Mouse (Mus musculus) heart, embryonic 12.5 days (tissue): ENCODE measurements around the gene Sec31b. TPM values are rescaled to one million over a fixed set of nuclear protein-coding genes. Genes with fewer than 3 reads are reported as not detected.

Experiments
- ATAC-seq: fragments of 200-750 bp; cut with Nextera tagmentation; 2 replicates; pipeline ENCODE4 v1.8.0; 2017; ENCODE audit warnings: moderate TSS enrichment, moderate library complexity; ENCODE audit not compliant: insufficient number of reproducible peaks, low FRiP score
- H3K27ac ChIP-seq: fragments of 300-500 bp; sonication (generic); 2 replicates; pipeline ENCODE4 v1.5.1; 2016; ENCODE audit warnings: mild to moderate bottlenecking, moderate library complexity; ENCODE audit not compliant: poor library complexity, severe bottlenecking
- H3K27me3 ChIP-seq: fragments of 300-500 bp; sonication (generic); replicated peaks from 2 replicates; pipeline ENCODE4 v1.6.1; 2016; ENCODE audit warnings: mild to moderate bottlenecking, moderate library complexity
- H3K36me3 ChIP-seq: fragments of 300-500 bp; sonication (generic); 2 replicates; pipeline ENCODE4 v1.6.1; 2016; ENCODE audit warnings: mild to moderate bottlenecking, moderate library complexity
- H3K4me1 ChIP-seq: fragments of 300-500 bp; sonication (generic); replicated peaks from 2 replicates; pipeline ENCODE4 v1.6.1; 2016; ENCODE audit warnings: mild to moderate bottlenecking
- H3K4me2 ChIP-seq: fragments of 300-500 bp; sonication (generic); 2 replicates; pipeline ENCODE4 v1.6.1; 2016; ENCODE audit warnings: mild to moderate bottlenecking, moderate library complexity
- H3K4me3 ChIP-seq: fragments of 300-500 bp; sonication (generic); 2 replicates; pipeline ENCODE4 v1.5.1; 2016; ENCODE audit warnings: mild to moderate bottlenecking
- H3K9ac ChIP-seq: fragments of 300-500 bp; sonication (generic); 2 replicates; pipeline ENCODE4 v1.6.1; 2016; ENCODE audit warnings: mild to moderate bottlenecking, moderate library complexity
- H3K9me3 ChIP-seq: fragments of 300-500 bp; sonication (generic); replicated peaks from 2 replicates; pipeline ENCODE4 v1.6.1; 2016; ENCODE audit warnings: mild to moderate bottlenecking, moderate library complexity
- WGBS: fragments of 180-500 bp; shearing (Covaris S2); methylation state at CpG from one replicate; pipeline ENCODE4 v1.1.7; 2016; 5-methylcytosine and 5-hydroxymethylcytosine counted together
- polyA plus RNA-seq: library from polyadenylated mRNA; unstranded; fragments of >200 nt; fragmentation: Nextera tagmentation; extraction: Ambion mirVana; gene quantifications from 2 replicates; pipeline ENCODE4 v1.2.1, GENCODE M21; 2016

Sec31b gene
- polyA plus RNA-seq, 1 experiment from 2014 or later, result 1.5 TPM

DNA sequence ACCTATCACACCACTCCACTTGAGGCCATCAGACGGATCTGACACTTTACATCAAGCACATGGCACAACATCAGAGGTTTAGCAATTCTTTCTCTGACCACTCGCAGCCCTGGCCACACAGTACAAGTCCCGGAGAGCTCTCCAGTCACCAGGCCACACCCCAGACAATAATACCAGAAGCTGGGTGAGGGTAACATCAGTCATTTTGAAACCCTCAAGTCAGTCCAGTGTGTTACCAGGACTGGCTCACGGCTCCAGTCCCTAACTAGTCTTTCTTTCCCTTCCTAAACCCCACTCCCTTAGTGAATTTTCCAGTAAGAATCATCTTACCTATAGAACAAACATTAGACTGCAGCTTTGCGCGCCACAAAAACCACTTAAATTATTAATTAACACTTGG lies 15.6 kb downstream of the Sec31b start:
- Histone ChIP-seq H3K9ac (no peak overlapping the region), H3K9me3 (no peaks in the 10 kb centered on the region), H3K4me1 (no peaks in the 10 kb centered on the region), H3K27me3 (peaks cover 18% of the 10 kb centered on the region), H3K4me3 (no peak overlapping the region), H3K36me3 (no peaks in the 10 kb centered on the region), H3K27ac (no peak overlapping the region), H3K4me2 (no peak overlapping the region)
- ATAC-seq, result no peak
- WGBS, result 70% methylated on average over 6 of the region's 6 CpGs

DNA sequence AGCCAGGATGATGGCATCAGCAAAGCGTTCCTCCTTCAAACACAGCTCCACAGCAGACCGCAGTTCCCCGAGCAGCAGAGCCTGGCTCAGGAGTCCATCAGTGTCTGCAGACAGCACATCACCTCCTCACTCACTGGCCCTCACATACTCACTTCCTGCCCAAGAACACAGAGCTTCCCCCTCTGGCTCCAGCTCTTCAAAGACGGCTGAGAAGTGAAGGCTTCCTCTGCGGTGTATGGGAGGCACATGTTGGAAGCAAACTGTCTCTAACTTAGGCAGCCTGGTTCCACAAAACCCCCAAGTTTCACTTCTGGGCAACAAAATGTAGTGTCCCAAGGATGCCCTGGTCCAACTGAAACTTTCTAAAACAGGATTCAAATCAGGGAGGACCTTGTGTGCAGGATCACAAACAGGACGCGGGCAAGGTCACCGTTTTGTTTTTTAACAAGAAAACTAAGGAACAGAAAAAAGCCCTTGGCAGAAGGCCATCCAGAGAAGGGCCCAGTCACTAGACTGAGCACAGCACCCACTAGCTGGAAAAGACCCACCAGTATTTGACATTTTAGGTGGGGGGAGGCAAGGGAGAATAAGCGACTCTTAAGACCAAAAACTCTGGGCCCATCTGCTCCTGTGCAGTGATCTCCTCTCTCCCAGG lies 20.0 kb downstream of the Sec31b start:
- H3K36me3 ChIP-seq, result no peaks in the 10 kb centered on the region
- 73% methylated on average over 9 of the region's 9 CpGs for WGBS
- H3K4me2 ChIP-seq, result no peak overlapping the region

DNA sequence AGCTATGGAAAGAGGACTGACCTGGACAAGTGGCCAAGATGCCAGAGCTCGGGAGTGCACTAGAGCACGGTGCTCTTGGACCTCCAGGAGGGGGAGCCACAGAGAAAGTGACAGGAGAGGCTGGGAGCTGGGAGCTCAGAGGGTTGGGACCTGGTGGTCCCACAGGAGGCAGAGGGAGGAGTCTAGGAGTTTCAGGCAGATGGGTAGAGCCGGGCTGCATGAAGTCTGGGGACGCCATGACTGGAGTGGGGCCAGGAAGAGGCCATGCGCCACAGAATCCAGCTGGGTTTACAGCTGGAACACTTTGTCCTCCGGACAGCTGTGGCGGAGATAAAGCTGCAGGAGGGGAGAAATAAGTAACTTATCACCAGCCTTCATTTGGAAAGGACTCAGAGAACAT lies 26.5 kb downstream of the Sec31b start:
- no peak overlapping the region for H3K9ac ChIP-seq
- peaks cover 7% of the 10 kb centered on the region for H3K4me1 ChIP-seq
- no peak for ATAC-seq
- H3K4me3 ChIP-seq, result no peak overlapping the region
- no peaks in the 10 kb centered on the region for H3K36me3 ChIP-seq
- no peak overlapping the region for H3K4me2 ChIP-seq
- no peak overlapping the region for H3K27ac ChIP-seq
- WGBS, result 31% methylated on average over 7 of the region's 7 CpGs
- H3K27me3 ChIP-seq, result peaks cover 53% of the 10 kb centered on the region
- no peaks in the 10 kb centered on the region for H3K9me3 ChIP-seq

More for the DNA sequence above, 20.0 kb downstream of the Sec31b start:
- ATAC-seq, result no peak
- H3K9ac ChIP-seq, result no peak overlapping the region
- no peak overlapping the region for H3K27ac ChIP-seq
- peaks cover 8% of the 10 kb centered on the region; the same call in 1 of the 2 replicates for H3K27me3 ChIP-seq
- H3K4me1 ChIP-seq, result no peaks in the 10 kb centered on the region
- no peaks in the 10 kb centered on the region for H3K9me3 ChIP-seq
- H3K4me3 ChIP-seq, result no peak overlapping the region

DNA sequence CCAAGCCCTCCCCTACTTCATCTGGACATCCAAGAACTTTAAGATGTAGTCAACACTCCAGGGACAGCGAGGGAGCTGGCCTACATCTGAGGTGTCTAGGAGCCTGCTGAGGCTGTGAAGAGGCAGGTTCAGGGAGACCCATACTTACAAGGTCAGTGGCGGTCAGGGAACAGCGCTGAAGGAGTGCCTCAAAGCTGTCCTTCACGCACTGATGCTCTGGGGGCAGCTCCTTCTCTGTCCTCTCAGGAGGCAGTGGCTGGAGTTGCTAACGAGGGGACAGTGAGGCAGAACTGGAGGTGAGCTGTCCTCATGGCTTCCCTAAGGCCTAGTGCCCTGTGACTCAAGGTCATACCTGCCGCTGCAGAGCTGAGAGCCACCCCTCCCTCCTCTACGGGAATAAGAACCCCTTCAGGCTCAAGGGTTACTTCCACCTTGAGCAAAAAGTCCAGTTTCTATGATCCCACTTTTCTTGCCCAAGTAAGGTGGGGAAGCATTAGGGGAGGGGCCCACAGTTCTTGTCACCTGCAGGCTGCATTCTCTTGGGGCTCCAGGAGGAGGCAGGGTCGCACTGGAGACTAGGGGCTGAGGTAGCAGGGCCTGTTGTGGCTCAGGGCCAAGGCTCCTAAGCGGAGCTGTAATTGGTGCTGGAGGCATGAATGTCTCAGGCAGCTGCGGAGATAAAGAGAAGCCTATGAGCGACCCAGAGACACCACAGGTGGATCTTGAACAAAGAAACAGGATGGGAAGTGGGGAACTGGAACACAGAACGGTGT lies 27.5 kb downstream of the Sec31b start:
- Histone ChIP-seq H3K4me1 (peaks cover 8% of the 10 kb centered on the region), H3K27me3 (peaks cover 59% of the 10 kb centered on the region), H3K27ac (no peak overlapping the region), H3K4me3 (no peak overlapping the region), H3K4me2 (no peak overlapping the region), H3K9me3 (no peaks in the 10 kb centered on the region), H3K9ac (no peak overlapping the region), H3K36me3 (no peaks in the 10 kb centered on the region)
- ATAC-seq, result 0 out of 2 replicates have a peak, but pooled peaks have one; percentile 40
- 52% methylated on average over 12 of the region's 12 CpGs for WGBS

DNA sequence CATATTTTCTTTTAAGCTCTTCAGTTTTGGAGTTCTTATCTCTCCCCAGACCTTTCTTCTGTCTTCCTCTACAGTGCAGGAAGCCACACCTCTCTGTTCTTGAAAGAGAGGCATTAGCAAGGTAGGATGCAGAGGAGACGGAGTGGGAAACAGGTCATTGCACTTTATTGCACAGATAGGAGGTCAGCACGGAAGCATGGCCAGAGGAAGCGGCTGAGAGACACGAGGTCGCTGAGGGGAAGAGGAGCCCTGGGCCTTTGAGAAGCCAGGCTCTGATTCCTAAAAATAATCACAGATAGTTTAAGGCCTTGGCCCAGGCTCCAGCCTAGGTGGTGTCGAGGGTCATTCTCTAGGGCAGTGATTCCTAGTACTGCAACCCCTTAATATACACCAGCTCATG lies 29.9 kb downstream of the Sec31b start:
- no peaks in the 10 kb centered on the region for H3K36me3 ChIP-seq
- no peaks in the 10 kb centered on the region for H3K9me3 ChIP-seq
- ATAC-seq, result no peak
- H3K27me3 ChIP-seq, result peaks cover 83% of the 10 kb centered on the region
- H3K4me3 ChIP-seq, result no peak overlapping the region
- peaks cover 23% of the 10 kb centered on the region for H3K4me1 ChIP-seq
- WGBS, result 38% methylated on average over 6 of the region's 6 CpGs
- H3K27ac ChIP-seq, result no peak overlapping the region
- no peak overlapping the region for H3K9ac ChIP-seq
- no peak overlapping the region for H3K4me2 ChIP-seq

DNA sequence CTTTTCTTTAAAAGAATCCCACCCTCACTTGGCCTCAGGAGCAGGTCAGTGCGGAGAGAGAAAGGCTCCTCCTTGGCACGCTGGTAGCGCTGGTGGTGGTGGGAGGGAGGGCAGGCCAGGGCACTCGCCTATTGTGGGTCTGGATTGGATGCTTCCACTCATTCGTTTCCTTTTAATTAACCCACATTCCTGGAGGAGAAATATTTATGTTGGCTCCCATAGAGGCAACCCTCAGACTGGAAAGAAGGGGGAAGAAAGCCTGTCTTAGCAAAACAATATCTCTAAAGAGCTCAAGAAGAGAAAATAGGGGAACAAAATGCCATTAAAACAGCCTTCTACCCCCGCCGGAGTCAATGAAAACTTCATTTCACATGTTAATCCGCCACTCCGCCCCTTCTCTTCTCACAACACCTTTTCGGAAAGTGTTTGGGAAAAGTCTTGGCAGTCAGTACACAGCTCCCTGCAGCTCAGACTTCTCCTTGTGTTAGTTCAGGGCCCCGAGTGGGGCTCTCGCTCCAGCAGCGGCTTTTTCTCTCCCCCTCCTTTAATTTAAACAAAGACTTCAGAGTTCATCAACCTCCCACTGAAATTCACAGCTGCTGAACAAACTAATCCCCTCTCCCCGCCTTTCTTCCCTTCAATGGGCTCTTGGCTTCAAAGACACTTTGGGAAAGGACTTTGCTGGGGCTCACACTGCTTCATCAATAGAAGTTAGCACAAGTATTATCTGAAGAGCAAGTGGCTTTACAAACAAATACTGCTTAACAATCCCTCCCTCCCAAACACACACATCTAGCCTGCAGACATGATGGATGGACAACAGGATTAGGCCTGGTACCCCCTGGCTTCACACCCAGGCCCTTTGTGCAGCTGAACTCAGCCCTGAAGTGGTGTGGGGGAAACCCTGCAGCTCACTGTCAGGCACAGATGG lies 30.9 kb downstream of the Sec31b start:
- Histone ChIP-seq H3K4me2 (no peak overlapping the region), H3K27ac (no peak overlapping the region), H3K4me3 (no peak overlapping the region), H3K36me3 (no peaks in the 10 kb centered on the region), H3K27me3 (peaks cover 92% of the 10 kb centered on the region), H3K9ac (no peak overlapping the region), H3K9me3 (no peaks in the 10 kb centered on the region), H3K4me1 (peaks cover 32% of the 10 kb centered on the region)
- no peak for ATAC-seq
- 24% methylated on average over 14 of the region's 14 CpGs for WGBS

DNA sequence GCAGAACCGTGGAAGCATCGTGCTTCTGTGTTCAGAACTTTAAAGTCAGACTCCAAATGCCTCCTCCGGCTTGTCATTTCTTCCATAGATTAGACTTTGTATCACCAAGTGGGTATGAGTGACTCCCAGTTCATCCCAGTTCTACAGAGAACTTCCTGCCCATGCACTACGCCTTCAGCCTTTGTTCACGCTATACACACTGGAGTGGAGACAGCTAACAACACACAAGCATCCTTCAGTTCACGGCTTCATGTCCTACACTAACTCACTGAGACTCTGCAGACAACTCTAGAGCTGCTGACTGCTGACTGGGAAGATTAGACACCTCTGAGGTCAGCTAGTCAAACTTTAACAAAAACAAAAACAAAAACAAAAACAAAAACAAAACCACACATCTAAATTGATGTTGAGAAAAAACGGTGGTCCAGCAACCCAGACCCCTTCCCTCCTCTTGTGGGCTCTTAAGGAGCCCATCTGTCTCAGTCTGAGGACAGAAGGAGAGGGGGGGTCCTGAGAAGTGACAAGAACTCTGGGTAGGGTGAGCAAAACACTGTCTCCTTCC lies 31.7 kb downstream of the Sec31b start:
- Histone ChIP-seq H3K4me1 (peaks cover 32% of the 10 kb centered on the region), H3K9me3 (no peaks in the 10 kb centered on the region), H3K27me3 (peaks cover 99% of the 10 kb centered on the region)

DNA sequence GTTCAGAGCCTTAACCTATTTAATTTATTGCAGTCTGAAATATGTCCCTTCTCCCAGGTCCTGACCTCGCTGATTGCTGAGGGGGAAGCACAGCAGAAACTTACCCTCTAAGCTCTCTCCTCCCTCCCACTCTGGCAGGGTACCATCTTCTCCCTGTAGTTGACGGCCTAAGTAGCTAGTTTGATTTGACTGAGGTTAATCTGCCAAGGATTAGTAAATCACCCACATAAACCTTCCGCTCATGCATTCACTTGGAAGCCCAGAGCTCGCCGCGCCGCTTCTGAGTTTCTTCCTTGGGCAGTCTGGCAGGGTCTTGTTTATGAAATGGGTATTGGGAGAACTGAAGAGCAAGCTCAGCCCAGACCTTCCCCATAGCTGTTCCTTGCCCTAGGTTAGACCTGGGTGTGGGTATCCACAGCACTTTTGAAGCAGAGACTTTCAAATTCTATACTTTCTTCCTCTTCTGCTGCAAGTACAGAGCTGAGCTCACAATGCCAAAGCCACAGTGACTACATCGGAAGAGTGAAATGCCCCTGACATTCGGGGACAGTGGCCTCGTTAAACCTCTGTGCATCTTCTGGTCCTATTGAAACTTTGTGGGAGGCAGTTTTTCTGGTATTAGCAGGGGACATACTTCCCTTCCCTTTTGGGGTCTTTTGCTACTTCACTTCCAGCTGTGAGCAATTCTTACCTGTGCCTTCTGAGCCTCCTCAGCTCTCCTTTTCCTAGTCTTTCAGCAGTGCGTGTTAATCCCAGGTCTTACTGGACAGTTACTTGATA lies 32.4 kb downstream of the Sec31b start:
- H3K27me3 ChIP-seq, result peaks cover 99% of the 10 kb centered on the region

More for the DNA sequence above, 31.7 kb downstream of the Sec31b start:
- Histone ChIP-seq H3K27ac (no peak overlapping the region), H3K9ac (no peak overlapping the region), H3K4me3 (no peak overlapping the region), H3K36me3 (no peaks in the 10 kb centered on the region), H3K4me2 (no peak overlapping the region)
- WGBS, result 18% methylated on average over 7 of the region's 7 CpGs
- ATAC-seq, result no peak

DNA sequence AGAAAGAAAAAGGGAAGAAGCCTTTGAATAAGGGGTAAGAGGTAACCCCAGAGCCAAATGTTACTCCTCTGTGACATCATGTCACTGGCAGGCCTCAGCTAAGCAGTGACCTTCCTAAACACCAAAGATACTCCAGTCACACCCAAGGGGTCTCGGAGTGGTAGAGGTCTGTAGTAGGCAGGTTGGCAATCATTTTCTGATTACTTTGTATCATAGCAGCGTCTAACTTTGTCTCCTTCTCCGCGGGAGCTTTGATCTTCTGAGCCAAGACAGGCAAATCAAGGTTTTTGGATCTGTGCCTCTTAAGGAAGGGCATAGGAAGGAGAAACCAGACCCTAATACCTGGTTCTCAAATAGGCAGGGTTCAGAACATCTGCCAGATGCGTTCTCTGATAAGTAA lies 33.1 kb downstream of the Sec31b start:
- Histone ChIP-seq H3K4me1 (peaks cover 32% of the 10 kb centered on the region), H3K27ac (no peak overlapping the region), H3K9ac (no peak overlapping the region), H3K4me2 (no peak overlapping the region), H3K4me3 (no peak overlapping the region), H3K36me3 (no peaks in the 10 kb centered on the region), H3K27me3 (peaks cover 95% of the 10 kb centered on the region), H3K9me3 (no peaks in the 10 kb centered on the region)
- WGBS, result 25% methylated on average over 5 of the region's 5 CpGs
- ATAC-seq, result no peak

More for the DNA sequence above, 32.4 kb downstream of the Sec31b start:
- no peak overlapping the region for H3K9ac ChIP-seq
- no peak overlapping the region for H3K27ac ChIP-seq
- H3K4me3 ChIP-seq, result no peak overlapping the region
- no peaks in the 10 kb centered on the region for H3K36me3 ChIP-seq
- no peak overlapping the region for H3K4me2 ChIP-seq
- WGBS, result 24% methylated on average over 11 of the region's 11 CpGs
- no peak for ATAC-seq
- H3K9me3 ChIP-seq, result no peaks in the 10 kb centered on the region
- H3K4me1 ChIP-seq, result peaks cover 32% of the 10 kb centered on the region
